Mouse (Mus musculus): ENCODE measurements at regions not wholly inside any gene's neighbourhood (a gene's known extent, or its start where the extent isn't known, plus 50 kb on each side); places are given as distances from the start of the nearest gene placed in this dataset.

DNA sequence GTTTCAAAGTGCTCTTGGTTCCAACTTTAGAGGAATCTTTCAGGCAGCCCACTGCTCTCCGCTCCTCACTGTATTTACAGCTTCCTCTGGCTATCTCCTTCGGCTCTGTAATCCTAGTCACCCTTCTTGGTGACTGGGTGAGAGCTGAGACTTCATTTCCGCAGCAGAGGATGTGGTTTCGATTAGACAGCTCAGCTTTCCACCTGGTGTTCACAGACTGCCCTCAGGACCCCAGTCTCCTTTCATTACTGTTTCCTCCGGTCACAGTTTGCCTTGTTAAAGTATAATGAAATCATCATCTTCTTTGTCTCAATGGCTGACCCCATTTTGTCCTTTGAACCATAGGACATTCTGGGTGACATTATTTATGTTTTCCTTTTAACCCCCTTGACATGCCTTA, 595.9 kb downstream of the Slc22a22 start:
- TF ChIP-seq CTCF (conservative IDR thresholded peaks at IDR 0.05; ENCODE audit: low read length) (no peak), NANOG (IDR thresholded peaks at IDR 0.05; ENCODE audit: borderline replicate concordance, low read length) (no peak)

Data from E14TG2a.4 (cell line).